Mouse (Mus musculus): ENCODE data around the gene Sh3bgrl3. TPM values are rescaled to one million over a fixed set of nuclear protein-coding genes. Genes with fewer than 3 reads are reported as not detected.

The Sh3bgrl3 gene
- total and polyA plus RNA-seq, 3 experiments: 128 to 362 (median 153) TPM

GRCm38 (mm10) chr4:134165548-134166465 lies 37.2 kb upstream of the Sh3bgrl3 start:
- TF ChIP-seq PAX5 (IDR thresholded peaks at IDR 0.05; ENCODE audit: low read length) (no peak), MAFK (IDR thresholded peaks at IDR 0.05; ENCODE audit: insufficient replicate concordance, low read length) (no peak), IRF4 (IDR thresholded peaks at IDR 0.05; ENCODE audit: low read depth, low read length) (no peak), POLR2A (IDR thresholded peaks at IDR 0.05; ENCODE audit: low read depth, low read length) (no peak), RCOR1 (conservative IDR thresholded peaks at IDR 0.05; ENCODE audit: low read depth, low read length) (no peak), MYC (IDR thresholded peaks at IDR 0.05; ENCODE audit: low read depth, low read length) (no peak), NRF1 (IDR thresholded peaks at IDR 0.05; ENCODE audit: low read depth, low read length) (no peak), CHD1 (IDR thresholded peaks at IDR 0.05; ENCODE audit: low read depth, low read length) (no peak), MAZ (IDR thresholded peaks at IDR 0.05; ENCODE audit: low read depth, low read length) (no peak), USF2 (conservative IDR thresholded peaks at IDR 0.05; ENCODE audit: low read depth, low read length) (no peak), NELFE (IDR thresholded peaks at IDR 0.05; ENCODE audit: low read depth, low read length) (no peak), ZNF384 (IDR thresholded peaks at IDR 0.05; ENCODE audit: low read depth, low read length) (no peak), GABPA (IDR thresholded peaks at IDR 0.05; ENCODE audit: insufficient replicate concordance, low read depth, low read length) (no peak)
- peaks cover 3 to 37% of the 10 kb centered on the region in 2 experiments for H3K36me3 ChIP-seq (replicated peaks in 1 of 2; ENCODE audit: control insufficient read depth in 1 of 2, insufficient read depth in 1 of 2, low read length in 1 of 2)
- H3K27ac ChIP-seq (ENCODE audit: insufficient read depth, low read depth): no peak overlapping the region
- dilution Hi-C loops (cut with MboI; ENCODE audit: extremely low pct_ligation_motif_present, extremely low pct_unique_long_range_greater_than_20kb, low sequenced_read_pairs): no loop called here
- H3K4me3 ChIP-seq (replicated peaks in 1 of 3; ENCODE audit: low read depth in 2 of 3, low read length in 2 of 3, poor library complexity in 1 of 3): no peak overlapping the region
- no peak overlapping the region for H3K4me2 ChIP-seq (ENCODE audit: insufficient read depth, low read depth, poor library complexity, severe bottlenecking)
- no peaks in the 10 kb centered on the region for H3K27me3 ChIP-seq (replicated peaks)
- peaks cover 0 to 4% of the 10 kb centered on the region in 2 experiments; a peak in 1 of 4 replicates for H3K4me1 ChIP-seq (ENCODE audit: control insufficient read depth in 1 of 2, insufficient read depth in 2 of 2)
- in situ Hi-C loops (cut with MboI; ENCODE audit: low pct_ligation_motif_present, low pct_unique_long_range_greater_than_20kb, low sequenced_read_pairs): no loop called here
- no peaks in the 10 kb centered on the region for H3K79me2 ChIP-seq (replicated peaks; ENCODE audit: control insufficient read depth, extremely low read depth, insufficient read depth, poor library complexity, severe bottlenecking)
- no peak overlapping the region for H3K9ac ChIP-seq (ENCODE audit: insufficient read depth, low read depth)
- no peaks in the 10 kb centered on the region for H3K9me3 ChIP-seq (replicated peaks; ENCODE audit: low read length)
- no peak for DNase-seq (ENCODE audit: extremely low read depth)

- Histone ChIP-seq H3K4me3 (replicated peaks in 1 of 3; ENCODE audit: low read depth in 2 of 3, low read length in 2 of 3, poor library complexity in 1 of 3) (no peak overlapping the region), H3K27ac (ENCODE audit: insufficient read depth, low read depth) (no peak overlapping the region), H3K4me1 (ENCODE audit: control insufficient read depth in 1 of 2, insufficient read depth in 2 of 2) (peaks cover 0 to 4% of the 10 kb centered on the region in 2 experiments; a peak in 1 of 4 replicates), H3K79me2 (replicated peaks; ENCODE audit: control insufficient read depth, extremely low read depth, insufficient read depth, poor library complexity, severe bottlenecking) (no peaks in the 10 kb centered on the region), H3K4me2 (ENCODE audit: insufficient read depth, low read depth, poor library complexity, severe bottlenecking) (no peak overlapping the region), H3K27me3 (replicated peaks) (no peaks in the 10 kb centered on the region), H3K9me3 (replicated peaks; ENCODE audit: low read length) (no peaks in the 10 kb centered on the region), H3K36me3 (replicated peaks in 1 of 2; ENCODE audit: control insufficient read depth in 1 of 2, insufficient read depth in 1 of 2, low read length in 1 of 2) (peaks cover 3 to 33% of the 10 kb centered on the region in 2 experiments), H3K9ac (ENCODE audit: insufficient read depth, low read depth) (no peak overlapping the region)
- in situ Hi-C loops (cut with MboI; ENCODE audit: low pct_ligation_motif_present, low pct_unique_long_range_greater_than_20kb, low sequenced_read_pairs) (no loop called here), dilution Hi-C loops (cut with MboI; ENCODE audit: extremely low pct_ligation_motif_present, extremely low pct_unique_long_range_greater_than_20kb, low sequenced_read_pairs) (no loop called here)
- DNase-seq (ENCODE audit: extremely low read depth): no peak
- no peak for TF ChIP-seq MYC (IDR thresholded peaks at IDR 0.05; ENCODE audit: low read depth, low read length)
- no peak for TF ChIP-seq USF2 (conservative IDR thresholded peaks at IDR 0.05; ENCODE audit: low read depth, low read length)
- TF ChIP-seq ZMIZ1 (IDR thresholded peaks at IDR 0.05; ENCODE audit: low read depth, low read length): no peak
- no peak for TF ChIP-seq CTCF (conservative IDR thresholded peaks at IDR 0.05 in 1 of 2, IDR thresholded peaks at IDR 0.05 in 1 of 2; ENCODE audit: low read depth in 2 of 2, low read length in 2 of 2)
- no peak for TF ChIP-seq CHD2 (IDR thresholded peaks at IDR 0.05; ENCODE audit: low read length)
- no peak for TF ChIP-seq MXI1 (IDR thresholded peaks at IDR 0.05; ENCODE audit: low read depth, low read length)
- TF ChIP-seq MEF2A (IDR thresholded peaks at IDR 0.05; ENCODE audit: borderline replicate concordance, low read depth, low read length): no peak
- TF ChIP-seq KAT2A (IDR thresholded peaks at IDR 0.05; ENCODE audit: insufficient replicate concordance, low read length): no peak
- no peak for TF ChIP-seq SIN3A (IDR thresholded peaks at IDR 0.05; ENCODE audit: low read length)
- no peak for TF ChIP-seq PAX5 (IDR thresholded peaks at IDR 0.05; ENCODE audit: low read length)
- TF ChIP-seq ZKSCAN1 (IDR thresholded peaks at IDR 0.05; ENCODE audit: borderline replicate concordance, low read depth, low read length): no peak
- no peak for TF ChIP-seq EP300 (IDR thresholded peaks at IDR 0.05; ENCODE audit: low read length)
- TF ChIP-seq BHLHE40 (IDR thresholded peaks at IDR 0.05; ENCODE audit: low read depth, low read length): no peak
Observed at GRCm38 (mm10) chr4:134165024-134165423, 36.4 kb upstream of the Sh3bgrl3 start.

All from CH12.LX (cell line).